Mouse (Mus musculus): ENCODE data around the gene Exoc3l. TPM values are rescaled to one million over a fixed set of nuclear protein-coding genes. Genes with fewer than 3 reads are reported as not detected.

Gene Exoc3l
- polyA plus RNA-seq, 1 experiment from 2014 or later: 14.2 TPM

- Histone ChIP-seq H3K27me3 (no peaks in the 10 kb centered on the region), H3K4me1 (replicated peaks) (peaks cover 12% of the 10 kb centered on the region), H3K9me3 (no peaks in the 10 kb centered on the region), H3K9ac (no peak overlapping the region), H3K4me2 (no peak overlapping the region), H3K4me3 (no peak overlapping the region), H3K27ac (replicated peaks) (no peak overlapping the region), H3K36me3 (peaks cover 39% of the 10 kb centered on the region)
- ATAC-seq (ENCODE audit: low FRiP score, low read depth): no peak
- 89% methylated on average over 8 of the region's 8 CpGs for WGBS
Measured at GRCm38 (mm10) chr8:105310118-105310517, 14.2 kb upstream of the Exoc3l start.

- Histone ChIP-seq H3K4me3 (no peak overlapping the region), H3K27me3 (no peaks in the 10 kb centered on the region), H3K36me3 (peaks cover 39% of the 10 kb centered on the region), H3K4me1 (replicated peaks) (peaks cover 15% of the 10 kb centered on the region), H3K9me3 (no peaks in the 10 kb centered on the region), H3K27ac (replicated peaks) (no peak overlapping the region), H3K4me2 (no peak overlapping the region), H3K9ac (no peak overlapping the region)
- ATAC-seq (ENCODE audit: low FRiP score, low read depth): no peak
- WGBS: 83% methylated on average over 15 of the region's 15 CpGs
Measured at GRCm38 (mm10) chr8:105309142-105309847, 13.4 kb upstream of the Exoc3l start.

DNA sequence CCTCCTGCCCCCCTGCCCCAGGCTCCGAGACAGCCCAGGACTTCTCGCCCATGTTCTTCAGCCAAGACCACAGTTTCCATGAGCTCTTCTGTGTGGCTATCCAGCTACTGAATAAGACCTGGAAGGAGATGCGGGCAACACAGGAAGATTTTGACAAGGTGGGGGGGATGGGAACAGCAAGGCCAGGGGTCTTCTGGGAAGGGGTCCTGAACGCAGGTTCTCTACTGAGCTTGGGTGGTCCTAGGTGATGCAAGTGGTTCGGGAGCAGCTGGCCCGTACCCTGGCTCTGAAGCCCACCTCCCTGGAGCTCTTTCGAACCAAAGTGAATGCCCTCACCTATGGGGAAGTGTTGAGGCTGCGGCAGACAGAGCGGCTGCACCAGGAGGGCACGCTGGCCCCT lies 12.5 kb upstream of the Exoc3l start:
- peaks cover 35% of the 10 kb centered on the region for H3K36me3 ChIP-seq
- no peak overlapping the region for H3K27ac ChIP-seq (replicated peaks)
- no peaks in the 10 kb centered on the region for H3K9me3 ChIP-seq
- H3K9ac ChIP-seq: no peak overlapping the region
- WGBS: 95% methylated on average over 10 of the region's 10 CpGs
- no peak for ATAC-seq (ENCODE audit: low FRiP score, low read depth)
- H3K4me2 ChIP-seq: no peak overlapping the region
- peaks cover 15% of the 10 kb centered on the region for H3K4me1 ChIP-seq (replicated peaks)
- H3K27me3 ChIP-seq: no peaks in the 10 kb centered on the region
- H3K4me3 ChIP-seq: no peak overlapping the region

DNA sequence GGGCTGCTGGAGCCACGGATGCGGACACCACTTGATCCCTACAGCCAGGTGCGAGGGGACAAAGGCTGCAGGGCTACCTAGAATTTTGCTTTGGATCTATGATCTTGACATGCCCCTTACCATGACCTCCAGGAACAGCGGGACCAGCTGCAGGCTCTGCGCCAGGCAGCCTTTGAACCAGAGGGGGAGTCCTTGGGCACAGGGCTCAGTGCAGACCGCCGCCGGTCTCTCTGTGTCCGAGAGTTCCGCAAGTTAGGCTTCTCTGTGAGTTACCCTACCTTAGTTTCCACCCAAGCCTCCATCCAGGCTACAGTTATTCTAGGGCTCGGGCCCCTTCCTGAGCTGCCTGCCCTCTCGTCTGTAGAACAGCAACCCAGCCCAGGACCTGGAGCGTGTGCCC lies 11.8 kb upstream of the Exoc3l start:
- no peaks in the 10 kb centered on the region for H3K27me3 ChIP-seq
- H3K9me3 ChIP-seq: no peaks in the 10 kb centered on the region
- no peak overlapping the region for H3K9ac ChIP-seq
- H3K4me2 ChIP-seq: no peak overlapping the region
- no peak overlapping the region for H3K27ac ChIP-seq (replicated peaks)
- peaks cover 36% of the 10 kb centered on the region for H3K36me3 ChIP-seq
- WGBS: 94% methylated on average over 13 of the region's 13 CpGs
- no peak overlapping the region for H3K4me3 ChIP-seq
- H3K4me1 ChIP-seq (replicated peaks): peaks cover 15% of the 10 kb centered on the region
- ATAC-seq (ENCODE audit: low FRiP score, low read depth): no peak

DNA sequence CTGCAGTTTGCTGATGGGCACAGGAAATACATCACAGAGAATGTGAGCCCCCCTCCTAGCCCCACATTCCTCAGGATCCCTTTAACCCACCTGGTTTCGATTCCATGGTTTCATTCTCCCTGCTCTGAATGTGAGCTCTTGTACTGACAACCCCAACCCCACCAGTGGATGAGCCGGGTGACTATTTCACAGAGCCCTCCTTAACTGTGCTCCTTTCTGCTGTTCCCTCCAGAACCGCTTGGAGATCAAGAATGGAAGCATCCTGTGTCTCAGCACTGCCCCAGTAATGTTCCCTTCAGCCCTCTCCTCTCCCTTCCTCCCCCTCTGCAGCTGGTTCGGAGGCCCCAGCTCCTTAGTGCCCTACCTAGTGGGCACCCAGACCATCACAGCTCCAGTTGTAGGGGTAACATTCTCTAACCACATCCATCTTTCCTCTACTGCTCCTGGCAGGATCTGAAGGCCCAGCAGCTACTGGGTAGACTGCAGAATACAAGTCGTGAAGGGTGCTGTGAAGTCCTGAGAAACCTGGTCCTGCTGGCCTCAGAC lies 10.3 kb upstream of the Exoc3l start:
- H3K4me1 ChIP-seq (replicated peaks): peaks cover 15% of the 10 kb centered on the region
- H3K27ac ChIP-seq (replicated peaks): no peak overlapping the region
- peak overlapping the region; percentile 48 for H3K4me2 ChIP-seq
- H3K4me3 ChIP-seq: peak overlapping the region; percentile 16; the same call in 1 of the 2 replicates
- H3K9ac ChIP-seq: no peak overlapping the region
- no peaks in the 10 kb centered on the region for H3K9me3 ChIP-seq
- H3K36me3 ChIP-seq: peaks cover 45% of the 10 kb centered on the region
- H3K27me3 ChIP-seq: no peaks in the 10 kb centered on the region
- peak; percentile 33; the same call in 1 of the 2 replicates for ATAC-seq (ENCODE audit: low FRiP score, low read depth)
- WGBS: 60% methylated on average over 5 of the region's 5 CpGs

DNA sequence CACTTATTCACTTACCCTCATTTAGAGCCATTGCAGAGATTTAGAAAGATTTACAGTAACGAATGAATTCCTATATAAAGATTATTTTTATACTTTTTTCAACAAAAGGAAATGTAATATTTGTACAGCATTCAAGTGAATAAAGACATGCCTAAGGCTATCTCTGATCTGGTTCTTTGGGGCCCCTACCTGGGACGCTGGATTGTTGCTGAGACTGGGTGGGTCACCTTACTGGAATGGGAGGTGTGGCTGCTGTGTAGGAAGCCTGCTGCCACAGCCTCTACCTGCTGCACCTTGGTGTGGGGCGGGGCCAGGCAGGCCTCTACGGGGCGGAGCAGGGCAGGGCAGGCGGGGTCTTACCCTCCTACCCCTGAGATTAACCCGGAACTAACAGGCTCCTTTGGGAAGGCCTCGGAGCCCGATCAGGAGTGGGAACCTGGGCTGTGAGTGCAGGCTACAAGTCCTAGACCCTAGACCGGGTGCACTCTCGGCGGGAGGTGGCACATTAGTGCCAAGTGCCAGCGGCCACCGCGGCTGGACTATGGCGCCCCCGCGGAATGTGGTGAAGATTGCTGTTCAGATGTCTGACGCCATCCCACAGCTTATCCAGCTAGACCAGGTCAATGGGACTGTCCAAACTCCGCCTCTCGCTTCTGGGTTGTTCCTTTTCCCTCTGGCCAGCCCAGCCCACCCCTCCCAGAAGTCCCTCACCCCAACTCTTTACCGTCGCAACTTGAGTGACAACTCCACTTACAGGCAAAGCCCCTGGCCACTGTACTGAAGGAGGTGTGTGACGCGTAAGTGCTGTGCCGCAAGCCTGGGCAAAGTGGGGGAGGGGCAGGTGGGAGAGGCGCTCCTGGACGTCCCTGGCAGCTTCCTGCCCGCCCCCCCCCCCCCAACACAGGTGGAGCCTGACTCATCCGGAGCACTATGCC lies 9.6 kb upstream of the Exoc3l start, which contains the start of gene Elmo3:
Elmo3 (plus strand) TSS at position 391 of the 935 bp plus-strand sequence.
- peak within 1 kb of the TSS; percentile 38 for H3K9ac ChIP-seq
- H3K4me2 ChIP-seq: peak within 1 kb of the TSS; percentile 48
- H3K27ac ChIP-seq (replicated peaks): no peak within 1 kb of the TSS
- 10% methylated on average over 28 of the region's 30 CpGs for WGBS
- H3K4me3 ChIP-seq: peak within 1 kb of the TSS; percentile 16
- ATAC-seq (ENCODE audit: low FRiP score, low read depth): peak; percentile 66
- H3K27me3 ChIP-seq: no peaks in the 10 kb centered on the region
- peaks cover 15% of the 10 kb centered on the region for H3K4me1 ChIP-seq (replicated peaks)
- peaks cover 53% of the 10 kb centered on the region for H3K36me3 ChIP-seq
- H3K9me3 ChIP-seq: no peaks in the 10 kb centered on the region

GRCm38 (mm10) chr8:105304325-105305210 lies 8.7 kb upstream of the Exoc3l start:
- no peak overlapping the region for H3K4me2 ChIP-seq
- H3K4me3 ChIP-seq: no peak overlapping the region
- H3K27ac ChIP-seq (replicated peaks): no peak overlapping the region
- H3K36me3 ChIP-seq: peaks cover 62% of the 10 kb centered on the region
- H3K9ac ChIP-seq: no peak overlapping the region
- no peaks in the 10 kb centered on the region for H3K9me3 ChIP-seq
- H3K4me1 ChIP-seq (replicated peaks): peaks cover 23% of the 10 kb centered on the region
- WGBS: 70% methylated on average over 9 of the region's 9 CpGs
- 0 out of 2 replicates have a peak, but pooled peaks have one; percentile 1 for ATAC-seq (ENCODE audit: low FRiP score, low read depth)
- H3K27me3 ChIP-seq: no peaks in the 10 kb centered on the region

DNA sequence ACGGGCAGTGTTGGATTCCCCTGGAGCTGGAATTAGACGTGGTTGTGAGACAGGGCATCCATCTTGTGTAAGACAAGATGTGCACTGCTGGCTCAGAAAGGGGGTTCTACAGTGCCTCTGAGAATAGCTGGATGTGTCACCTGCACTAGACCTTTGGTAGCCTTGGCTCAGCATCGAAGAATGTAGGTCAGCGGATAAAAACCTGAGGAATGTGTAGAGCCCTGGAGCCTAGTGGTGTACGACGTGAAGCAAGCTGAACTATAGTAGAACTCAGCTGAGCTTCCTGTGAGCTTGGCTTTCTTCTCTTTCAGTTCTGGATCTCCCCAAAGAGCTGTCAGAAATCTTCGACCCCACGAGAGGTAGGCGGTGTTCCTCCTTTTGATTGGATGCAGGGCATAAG lies 8.0 kb upstream of the Exoc3l start:
- no peak for ATAC-seq (ENCODE audit: low FRiP score, low read depth)
- Histone ChIP-seq H3K4me3 (no peak overlapping the region), H3K36me3 (peaks cover 61% of the 10 kb centered on the region), H3K9me3 (no peaks in the 10 kb centered on the region), H3K27ac (replicated peaks) (no peak overlapping the region), H3K9ac (no peak overlapping the region), H3K4me1 (replicated peaks) (peaks cover 29% of the 10 kb centered on the region), H3K4me2 (no peak overlapping the region), H3K27me3 (no peaks in the 10 kb centered on the region)
- WGBS: 84% methylated on average over 9 of the region's 9 CpGs

GRCm38 (mm10) chr8:105303396-105303795 lies 7.5 kb upstream of the Exoc3l start:
- H3K27me3 ChIP-seq: no peaks in the 10 kb centered on the region
- peaks cover 34% of the 10 kb centered on the region for H3K4me1 ChIP-seq (replicated peaks)
- 87% methylated on average over 8 of the region's 8 CpGs for WGBS
- H3K36me3 ChIP-seq: peaks cover 59% of the 10 kb centered on the region
- H3K4me2 ChIP-seq: no peak overlapping the region
- no peak overlapping the region for H3K4me3 ChIP-seq
- H3K27ac ChIP-seq (replicated peaks): no peak overlapping the region
- no peak overlapping the region for H3K9ac ChIP-seq
- ATAC-seq (ENCODE audit: low FRiP score, low read depth): no peak
- no peaks in the 10 kb centered on the region for H3K9me3 ChIP-seq

GRCm38 (mm10) chr8:105299962-105300361 lies 4.1 kb upstream of the Exoc3l start:
- Histone ChIP-seq H3K27me3 (no peaks in the 10 kb centered on the region), H3K9ac (no peak overlapping the region), H3K27ac (replicated peaks) (no peak overlapping the region), H3K4me2 (no peak overlapping the region), H3K36me3 (peaks cover 51% of the 10 kb centered on the region), H3K4me3 (no peak overlapping the region), H3K4me1 (replicated peaks) (peaks cover 32% of the 10 kb centered on the region), H3K9me3 (no peaks in the 10 kb centered on the region)
- WGBS: 97% methylated on average over 8 of the region's 8 CpGs
- ATAC-seq (ENCODE audit: low FRiP score, low read depth): no peak

Measured in hindbrain, embryonic 15.5 days (tissue).